Mouse (Mus musculus): ENCODE data around the gene Prss47.

The Prss47 gene

GRCm38 (mm10) chr13:65052660-65053059, at the start of gene Prss47:
Gene Prss47, minus strand, starts transcription at chr13:65052760.
- DNase-seq (ENCODE audit: low spot score): no peak

GRCm38 (mm10) chr13:65101232-65101631, 48.7 kb upstream of the Prss47 start:
- DNase-seq (ENCODE audit: low spot score): no peak

- DNase-seq (ENCODE audit: low spot score): no peak
Measured at GRCm38 (mm10) chr13:65100678-65101077, 48.1 kb upstream of the Prss47 start.

- no peak for DNase-seq (ENCODE audit: low spot score)
Measured at GRCm38 (mm10) chr13:65097018-65097417, 44.5 kb upstream of the Prss47 start.

- DNase-seq (ENCODE audit: low spot score): no peak
Measured at GRCm38 (mm10) chr13:65095923-65096322, 43.4 kb upstream of the Prss47 start.

- DNase-seq (ENCODE audit: low spot score): no peak
Measured at GRCm38 (mm10) chr13:65069969-65070368, 17.4 kb upstream of the Prss47 start.

GRCm38 (mm10) chr13:65035057-65035456, 17.5 kb downstream of the Prss47 start:
- no peak for DNase-seq (ENCODE audit: low spot score)

GRCm38 (mm10) chr13:65032758-65033157, 19.8 kb downstream of the Prss47 start, which contains the start of gene Spata31d1c:
Gene Spata31d1c, plus strand, starts transcription at chr13:65033058.
- DNase-seq (ENCODE audit: low spot score): no peak

- no peak for DNase-seq (ENCODE audit: low spot score)
Measured at GRCm38 (mm10) chr13:65011052-65011738, 41.4 kb downstream of the Prss47 start.

GRCm38 (mm10) chr13:65007971-65008370, 44.6 kb downstream of the Prss47 start:
- no peak for DNase-seq (ENCODE audit: low spot score)

GRCm38 (mm10) chr13:65006760-65007159, 45.8 kb downstream of the Prss47 start:
- no peak for DNase-seq (ENCODE audit: low spot score)

- no peak for DNase-seq (ENCODE audit: low spot score)
Measured at GRCm38 (mm10) chr13:65005414-65005813, 47.1 kb downstream of the Prss47 start.

Measured in layer of hippocampus, adult 9-10 months (tissue).